Mouse (Mus musculus): ENCODE data around the gene Ube2g1. TPM values are rescaled to one million over a fixed set of nuclear protein-coding genes. Genes with fewer than 3 reads are reported as not detected.

The Ube2g1 gene
- polyA plus RNA-seq, 1 experiment, result 43.0 TPM

DNA sequence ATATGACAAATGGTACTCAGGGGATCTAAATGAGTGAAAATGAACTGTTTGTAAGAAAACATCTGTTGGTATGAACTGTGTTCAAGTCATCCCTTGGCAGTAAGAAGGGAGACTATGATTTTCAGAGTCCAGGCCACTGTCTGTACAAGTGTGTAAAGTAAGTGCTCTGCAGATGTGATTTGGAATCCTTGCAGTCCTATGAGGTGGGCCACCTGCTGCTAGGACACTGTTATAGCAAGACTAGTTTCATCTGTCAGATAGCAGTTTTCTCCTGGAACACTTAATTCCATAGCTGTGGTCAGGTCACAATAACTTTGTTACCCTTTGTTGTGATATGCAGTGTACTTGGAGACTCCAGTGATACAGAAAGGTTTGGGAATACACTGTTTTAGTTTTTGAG, 118.9 kb downstream of the Ube2g1 start:
- Histone ChIP-seq H3K4me3 (ENCODE audit: low read depth, low read length) (no peak overlapping the region), H3K27me3 (ENCODE audit: control insufficient read depth, insufficient read depth, low read length, poor library complexity, severe bottlenecking) (no peaks in the 10 kb centered on the region), H3K27ac (ENCODE audit: insufficient read depth, low read length) (no peak overlapping the region), H3K36me3 (ENCODE audit: control insufficient read depth, insufficient read depth, low read length, poor library complexity, severe bottlenecking) (peaks cover 11% of the 10 kb centered on the region), H3K4me1 (ENCODE audit: control insufficient read depth, insufficient read depth, low read length) (no peaks in the 10 kb centered on the region), H3K9me3 (replicated peaks; ENCODE audit: control insufficient read depth, insufficient read depth, low read length, poor library complexity, severe bottlenecking) (no peaks in the 10 kb centered on the region), H3K9ac (ENCODE audit: low read depth, poor library complexity, severe bottlenecking) (no peak overlapping the region)
- TF ChIP-seq CTCF (IDR thresholded peaks at IDR 0.05; ENCODE audit: low read depth, low read length), result no peak
- TF ChIP-seq EP300 (IDR thresholded peaks at IDR 0.05; ENCODE audit: insufficient read depth, low read depth, low read length), result no peak
- no peak for TF ChIP-seq POLR2A (IDR thresholded peaks at IDR 0.05; ENCODE audit: insufficient read depth, low read length)

DNA sequence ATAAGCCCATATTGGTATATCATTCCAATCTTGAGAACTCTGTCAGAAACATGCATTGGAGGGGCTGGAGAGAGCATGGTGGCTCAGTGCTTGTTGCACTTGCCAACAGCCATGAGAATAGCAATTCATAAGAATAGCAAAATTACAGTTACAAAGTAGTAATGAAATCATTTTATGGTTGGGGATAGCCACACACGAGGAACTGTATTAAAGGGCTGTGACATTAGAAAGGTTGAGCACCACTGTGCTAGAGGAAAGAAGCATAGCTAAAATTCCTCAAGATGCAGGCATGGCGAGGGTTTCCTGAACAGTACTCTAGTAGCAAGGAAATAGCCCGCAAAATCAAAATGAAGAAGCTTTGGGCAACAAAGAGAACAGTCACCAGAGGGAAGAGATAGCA, 126.7 kb downstream of the Ube2g1 start:
- Histone ChIP-seq H3K4me1 (ENCODE audit: control insufficient read depth, insufficient read depth, low read length) (peaks cover 2% of the 10 kb centered on the region), H3K36me3 (ENCODE audit: control insufficient read depth, insufficient read depth, low read length, poor library complexity, severe bottlenecking) (peaks cover 40% of the 10 kb centered on the region)
- no peak for TF ChIP-seq CTCF (IDR thresholded peaks at IDR 0.05; ENCODE audit: low read depth, low read length)

DNA sequence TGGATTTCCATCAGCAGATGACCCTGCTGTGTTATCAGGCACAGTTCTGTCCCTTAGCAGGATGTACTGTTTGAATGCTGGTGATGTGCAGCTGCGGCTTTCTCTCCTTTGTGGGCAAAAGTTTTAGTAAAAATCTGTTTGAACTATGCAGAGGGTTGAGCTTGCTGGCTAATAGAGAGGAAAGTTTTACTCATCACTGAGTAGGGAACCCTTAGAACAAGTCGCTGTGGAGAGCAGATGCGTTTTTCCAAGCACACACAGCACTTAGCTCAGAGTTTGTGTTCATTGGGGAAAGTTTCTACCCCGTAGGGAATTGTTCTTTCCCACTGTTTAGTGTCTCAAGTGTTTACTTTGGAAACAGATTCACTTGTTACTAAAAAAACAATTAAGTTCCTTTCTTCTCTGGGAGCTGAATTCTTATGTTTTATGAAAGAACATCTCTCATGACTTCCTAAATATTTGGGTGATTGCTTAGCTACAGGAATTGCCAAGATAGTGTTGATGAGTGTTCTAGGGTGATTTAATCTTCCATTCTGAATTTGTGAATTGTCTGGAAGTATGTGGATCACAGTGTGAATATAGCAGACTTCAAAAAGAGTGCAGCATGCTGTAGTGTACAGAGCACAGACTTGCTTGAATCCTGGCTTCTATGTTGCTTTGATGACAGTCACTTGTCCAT, 127.9 kb downstream of the Ube2g1 start:
- Histone ChIP-seq H3K36me3 (ENCODE audit: control insufficient read depth, insufficient read depth, low read length, poor library complexity, severe bottlenecking) (peaks cover 45% of the 10 kb centered on the region), H3K4me1 (ENCODE audit: control insufficient read depth, insufficient read depth, low read length) (peaks cover 2% of the 10 kb centered on the region), H3K9me3 (replicated peaks; ENCODE audit: control insufficient read depth, insufficient read depth, low read length, poor library complexity, severe bottlenecking) (no peaks in the 10 kb centered on the region), H3K27ac (ENCODE audit: insufficient read depth, low read length) (no peak overlapping the region), H3K27me3 (ENCODE audit: control insufficient read depth, insufficient read depth, low read length, poor library complexity, severe bottlenecking) (no peaks in the 10 kb centered on the region), H3K9ac (ENCODE audit: low read depth, poor library complexity, severe bottlenecking) (no peak overlapping the region), H3K4me3 (ENCODE audit: low read depth, low read length) (no peak overlapping the region)
- no peak for TF ChIP-seq EP300 (IDR thresholded peaks at IDR 0.05; ENCODE audit: insufficient read depth, low read depth, low read length)
- TF ChIP-seq CTCF (IDR thresholded peaks at IDR 0.05; ENCODE audit: low read depth, low read length), result no peak
- TF ChIP-seq POLR2A (IDR thresholded peaks at IDR 0.05; ENCODE audit: insufficient read depth, low read length), result no peak

More for the DNA sequence above, 126.7 kb downstream of the Ube2g1 start:
- Histone ChIP-seq H3K9me3 (replicated peaks; ENCODE audit: control insufficient read depth, insufficient read depth, low read length, poor library complexity, severe bottlenecking) (no peaks in the 10 kb centered on the region), H3K4me3 (ENCODE audit: low read depth, low read length) (no peak overlapping the region), H3K27ac (ENCODE audit: insufficient read depth, low read length) (no peak overlapping the region), H3K9ac (ENCODE audit: low read depth, poor library complexity, severe bottlenecking) (no peak overlapping the region), H3K27me3 (ENCODE audit: control insufficient read depth, insufficient read depth, low read length, poor library complexity, severe bottlenecking) (no peaks in the 10 kb centered on the region)

DNA sequence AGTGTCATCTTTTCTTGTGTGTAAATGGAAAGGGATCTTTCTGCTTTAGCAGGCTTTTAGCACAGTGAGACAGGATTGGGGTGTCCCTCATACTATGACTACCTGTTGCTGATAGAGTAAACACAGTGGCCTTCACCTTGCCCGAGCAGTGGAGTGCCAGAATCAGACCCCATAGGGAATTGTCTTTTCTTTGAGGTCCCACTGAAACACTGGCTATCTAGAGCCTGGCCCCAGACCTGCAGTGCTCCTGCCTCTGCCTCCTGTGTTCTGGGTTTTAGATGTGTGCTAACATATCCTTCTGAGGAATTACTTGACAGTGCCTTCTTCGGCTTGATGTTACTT, 128.4 kb downstream of the Ube2g1 start:
- TF ChIP-seq EP300 (IDR thresholded peaks at IDR 0.05; ENCODE audit: insufficient read depth, low read depth, low read length), result no peak
- no peak for TF ChIP-seq CTCF (IDR thresholded peaks at IDR 0.05; ENCODE audit: low read depth, low read length)
- TF ChIP-seq POLR2A (IDR thresholded peaks at IDR 0.05; ENCODE audit: insufficient read depth, low read length), result no peak
- H3K9me3 ChIP-seq (replicated peaks; ENCODE audit: control insufficient read depth, insufficient read depth, low read length, poor library complexity, severe bottlenecking), result no peaks in the 10 kb centered on the region
- peaks cover 2% of the 10 kb centered on the region for H3K4me1 ChIP-seq (ENCODE audit: control insufficient read depth, insufficient read depth, low read length)
- no peak overlapping the region for H3K4me3 ChIP-seq (ENCODE audit: low read depth, low read length)
- H3K9ac ChIP-seq (ENCODE audit: low read depth, poor library complexity, severe bottlenecking), result no peak overlapping the region
- no peak overlapping the region for H3K27ac ChIP-seq (ENCODE audit: insufficient read depth, low read length)
- H3K27me3 ChIP-seq (ENCODE audit: control insufficient read depth, insufficient read depth, low read length, poor library complexity, severe bottlenecking), result no peaks in the 10 kb centered on the region
- H3K36me3 ChIP-seq (ENCODE audit: control insufficient read depth, insufficient read depth, low read length, poor library complexity, severe bottlenecking), result peaks cover 49% of the 10 kb centered on the region

Other genes with a start within 250 kb of the Ube2g1 start
- 0.64 and 0.87 TPM in 2 replicates for gene Tekt1, start 244.8 kb upstream of the Ube2g1 start, polyA plus RNA-seq (2011; ENCODE audit: insufficient read depth, insufficient read length, low read depth, missing spikeins)
- 19.7 and 24.3 TPM in 2 replicates for gene Smtnl2, start 195.6 kb upstream of the Ube2g1 start, polyA plus RNA-seq (2011; ENCODE audit: insufficient read depth, insufficient read length, low read depth, missing spikeins)
- not detected in 2 replicates for gene Ggt6, start 171.8 kb upstream of the Ube2g1 start, polyA plus RNA-seq (2011; ENCODE audit: insufficient read depth, insufficient read length, low read depth, missing spikeins)
- 296 and 298 TPM in 2 replicates for gene Mybbp1a, start 165.9 kb upstream of the Ube2g1 start, polyA plus RNA-seq (2011; ENCODE audit: insufficient read depth, insufficient read length, low read depth, missing spikeins)
- gene Spns2, start 117.4 kb upstream of the Ube2g1 start, polyA plus RNA-seq (2011; ENCODE audit: insufficient read depth, insufficient read length, low read depth, missing spikeins), result 0.48 and 1.3 TPM in 2 replicates
- 0.15 TPM in 1 of 2 replicates, not detected in the other for gene Spns3, start 56.8 kb upstream of the Ube2g1 start, polyA plus RNA-seq (2011; ENCODE audit: insufficient read depth, insufficient read length, low read depth, missing spikeins)
- gene Ankfy1, start 82.7 kb downstream of the Ube2g1 start, polyA plus RNA-seq (2011; ENCODE audit: insufficient read depth, insufficient read length, low read depth, missing spikeins), result 40.0 and 40.2 TPM in 2 replicates
- gene Cyb5d2, start 188.9 kb downstream of the Ube2g1 start, polyA plus RNA-seq (2011; ENCODE audit: insufficient read depth, insufficient read length, low read depth, missing spikeins), result 7.1 and 7.5 TPM in 2 replicates
- gene Zzef1, start 188.9 kb downstream of the Ube2g1 start, polyA plus RNA-seq (2011; ENCODE audit: insufficient read depth, insufficient read length, low read depth, missing spikeins), result 6.8 and 10.2 TPM in 2 replicates

Data from ES-Bruce4 (cell line).